Mouse (Mus musculus) liver, postnatal 0 days (tissue): ENCODE data around the gene Dop1b. TPM values are rescaled to one million over a fixed set of nuclear protein-coding genes. Genes with fewer than 3 reads are reported as not detected.

Source experiments
- ATAC-seq: fragments of 200-750 bp; cut with Nextera tagmentation; 2 replicates; pipeline ENCODE4 v1.8.0; 2017; ENCODE audit warnings: mild to moderate bottlenecking, moderate library complexity
- DNase-seq: peaks from one replicate; pipeline ENCODE4 v3.0.0-alpha.2; 2016
- H3K27ac ChIP-seq: fragments of 300-500 bp; sonication (generic); 2 replicates; pipeline ENCODE4 v1.5.1; 2014; ENCODE audit warnings: antibody characterized with exemption, moderate library complexity, mild to moderate bottlenecking, low read depth
- H3K27me3 ChIP-seq: fragments of 300-500 bp; sonication (generic); 2 replicates; pipeline ENCODE4 v1.6.1; 2014; ENCODE audit warnings: low read length, control low read depth, mixed read lengths; ENCODE audit not compliant: insufficient read depth
- H3K36me3 ChIP-seq: fragments of 300-500 bp; sonication (generic); replicated peaks from 2 replicates; pipeline ENCODE4 v1.6.1; 2014; ENCODE audit warnings: mild to moderate bottlenecking, control low read depth, low read length, moderate library complexity, mixed read lengths; ENCODE audit not compliant: insufficient read depth
- H3K4me1 ChIP-seq: fragments of 300-500 bp; sonication (generic); 2 replicates; pipeline ENCODE4 v1.6.1; 2014; ENCODE audit warnings: antibody characterized with exemption, mild to moderate bottlenecking, control low read depth; ENCODE audit not compliant: insufficient read depth
- H3K4me2 ChIP-seq: fragments of 300-500 bp; sonication (generic); 2 replicates; pipeline ENCODE4 v1.6.1; 2014; ENCODE audit warnings: low read depth, mild to moderate bottlenecking, low read length, moderate library complexity, mixed read lengths
- H3K4me3 ChIP-seq: fragments of 300-500 bp; sonication (generic); 2 replicates; pipeline ENCODE4 v1.5.1; 2014; ENCODE audit warnings: low read depth, low read length
- H3K9ac ChIP-seq: fragments of 300-500 bp; sonication (generic); replicated peaks from 2 replicates; pipeline ENCODE4 v1.6.1; 2014; ENCODE audit warnings: mild to moderate bottlenecking, moderate library complexity
- H3K9me3 ChIP-seq: fragments of 300-500 bp; sonication (generic); 2 replicates; pipeline ENCODE4 v1.6.1; 2016; ENCODE audit warnings: mild to moderate bottlenecking, control low read depth, low read length, mixed read lengths
- CTCF ChIP-seq: sonication (generic); IDR thresholded peaks from 2 replicates; pipeline ENCODE4 v1.5.1; 2016; ENCODE audit warnings: antibody characterized with exemption, low read depth
- EP300 ChIP-seq: IDR thresholded peaks from 2 replicates; pipeline ENCODE4 v1.6.1; 2016; ENCODE audit warnings: antibody characterized with exemption, low read depth, mild to moderate bottlenecking
- WGBS: fragments of 180-500 bp; shearing (Covaris S2); extraction: QIAGEN DNeasy Blood & Tissue Kit; methylation state at CpG from one replicate; pipeline ENCODE4 v1.1.7; 2014; ENCODE audit not compliant: insufficient replicate concordance; 5-methylcytosine and 5-hydroxymethylcytosine counted together
- polyA plus RNA-seq: library from polyadenylated mRNA; unstranded; fragments of >200 nt; fragmentation: Nextera tagmentation; extraction: Ambion mirVana; gene quantifications from 2 replicates; pipeline ENCODE4 v1.2.1, GENCODE M21; 2015

Dop1b gene
- polyA plus RNA-seq, 1 experiment from 2014 or later, result 6.4 TPM

- Histone ChIP-seq H3K4me2 (no peak overlapping the region), H3K36me3 (peaks cover 4% of the 10 kb centered on the region; the same call in 1 of the 2 replicates), H3K9ac (no peak overlapping the region), H3K27me3 (no peaks in the 10 kb centered on the region), H3K27ac (no peak overlapping the region), H3K9me3 (no peaks in the 10 kb centered on the region), H3K4me3 (no peak overlapping the region), H3K4me1 (peaks cover 30% of the 10 kb centered on the region)
- WGBS, result 62% methylated on average over 8 of the region's 8 CpGs
- DNase-seq, result no peak
- no peak for TF ChIP-seq EP300
- no peak for ATAC-seq
Observed at GRCm38 (mm10) chr16:93746397-93746796, 34.7 kb downstream of the Dop1b start.

DNA sequence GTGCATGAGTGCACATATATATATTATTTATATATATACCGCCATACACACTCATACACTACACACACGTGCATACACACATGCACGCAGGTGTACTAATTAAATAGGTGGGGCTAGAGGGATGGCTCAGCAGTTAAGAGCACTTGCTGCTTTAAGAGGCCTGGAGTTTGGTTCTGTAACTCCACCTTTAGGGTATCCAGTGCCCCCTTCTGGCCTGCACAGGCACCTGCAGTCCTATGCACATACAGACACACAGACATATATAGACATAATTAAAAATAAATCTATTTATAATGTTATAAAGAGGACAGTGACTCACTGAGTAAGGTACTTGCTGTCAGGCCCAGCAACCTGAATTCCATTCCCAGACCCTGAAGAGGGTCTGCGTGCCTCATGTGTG lies 35.3 kb downstream of the Dop1b start:
- Histone ChIP-seq H3K27ac (no peak overlapping the region), H3K4me1 (peaks cover 30% of the 10 kb centered on the region), H3K4me3 (no peak overlapping the region), H3K9ac (no peak overlapping the region), H3K4me2 (no peak overlapping the region), H3K9me3 (no peaks in the 10 kb centered on the region), H3K36me3 (peaks cover 4% of the 10 kb centered on the region; the same call in 1 of the 2 replicates), H3K27me3 (no peaks in the 10 kb centered on the region)
- ATAC-seq (no peak), DNase-seq (no peak)
- TF ChIP-seq EP300, result no peak
- TF ChIP-seq CTCF, result peak; percentile 62
- 90% methylated on average over 4 of the region's 4 CpGs for WGBS

DNA sequence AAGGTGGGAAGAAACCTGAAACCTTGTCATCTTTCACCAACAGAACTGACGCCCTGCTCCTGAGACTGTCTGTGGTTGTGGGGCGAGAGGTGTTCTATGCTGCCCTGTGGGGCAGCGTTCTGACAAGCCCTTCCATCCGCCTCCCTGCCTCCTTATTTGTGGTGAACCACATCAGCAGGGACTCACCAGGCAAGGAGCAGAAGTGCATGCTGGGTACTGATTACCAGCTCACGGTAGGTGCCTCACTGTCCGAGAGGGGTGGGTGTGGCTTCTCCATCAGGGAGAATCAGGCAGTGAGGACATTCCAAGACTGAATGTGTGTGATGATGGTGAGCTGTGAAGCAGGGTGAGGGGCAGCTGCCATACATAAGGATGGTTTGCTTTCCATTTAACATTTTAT lies 35.7 kb downstream of the Dop1b start:
- peaks cover 4% of the 10 kb centered on the region; the same call in 1 of the 2 replicates for H3K36me3 ChIP-seq
- no peak overlapping the region for H3K4me2 ChIP-seq
- no peak for TF ChIP-seq CTCF
- TF ChIP-seq EP300, result no peak
- no peak overlapping the region for H3K27ac ChIP-seq
- no peaks in the 10 kb centered on the region for H3K27me3 ChIP-seq
- no peaks in the 10 kb centered on the region for H3K9me3 ChIP-seq
- no peak overlapping the region for H3K9ac ChIP-seq
- peaks cover 30% of the 10 kb centered on the region for H3K4me1 ChIP-seq
- 76% methylated on average over 6 of the region's 6 CpGs for WGBS
- ATAC-seq (no peak), DNase-seq (no peak)
- H3K4me3 ChIP-seq, result no peak overlapping the region

DNA sequence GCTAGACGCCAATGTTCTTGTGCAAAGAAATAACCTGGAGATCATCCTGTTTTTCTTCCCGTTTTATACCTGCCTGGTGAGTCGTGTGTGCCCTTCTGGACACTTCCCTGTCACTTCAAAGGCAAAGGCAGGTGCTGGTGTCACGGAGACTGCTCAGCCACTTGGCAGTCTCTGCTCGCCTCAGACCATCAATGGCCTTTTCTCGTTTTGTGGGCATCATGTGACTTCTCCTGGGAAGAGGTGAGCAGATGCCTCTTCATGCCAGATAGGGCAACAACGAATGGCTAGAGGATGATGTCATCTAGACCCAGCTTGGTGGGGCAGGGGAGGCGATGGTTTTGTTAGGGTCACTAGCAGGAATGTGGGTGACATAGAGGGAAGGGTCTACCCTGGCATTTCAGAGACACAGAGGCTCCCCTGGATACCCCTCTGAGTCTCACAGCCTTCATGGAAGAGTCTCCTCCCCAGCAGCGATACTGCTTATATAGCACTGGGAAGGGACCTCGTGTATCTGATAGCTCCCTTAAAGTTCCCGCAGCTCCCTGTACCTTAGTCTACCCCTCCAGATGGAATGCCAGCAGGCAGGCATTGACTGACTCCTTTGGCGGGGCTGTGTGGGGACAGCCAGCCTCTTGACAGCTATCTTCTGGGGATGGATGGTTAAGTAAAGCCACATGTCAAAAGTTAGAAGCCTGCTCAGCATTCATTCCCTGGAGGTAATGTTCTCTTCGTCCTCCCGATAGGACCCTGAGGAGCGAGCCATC lies 37.6 kb downstream of the Dop1b start:
- Histone ChIP-seq H3K9ac (no peak overlapping the region), H3K27me3 (no peaks in the 10 kb centered on the region), H3K4me3 (no peak overlapping the region), H3K4me2 (no peak overlapping the region), H3K27ac (no peak overlapping the region), H3K9me3 (no peaks in the 10 kb centered on the region), H3K36me3 (peaks cover 18% of the 10 kb centered on the region), H3K4me1 (peaks cover 18% of the 10 kb centered on the region)
- DNase-seq, result no peak
- 81% methylated on average over 15 of the region's 15 CpGs for WGBS
- ATAC-seq, result no peak
- TF ChIP-seq EP300 (no peak), CTCF (no peak)

DNA sequence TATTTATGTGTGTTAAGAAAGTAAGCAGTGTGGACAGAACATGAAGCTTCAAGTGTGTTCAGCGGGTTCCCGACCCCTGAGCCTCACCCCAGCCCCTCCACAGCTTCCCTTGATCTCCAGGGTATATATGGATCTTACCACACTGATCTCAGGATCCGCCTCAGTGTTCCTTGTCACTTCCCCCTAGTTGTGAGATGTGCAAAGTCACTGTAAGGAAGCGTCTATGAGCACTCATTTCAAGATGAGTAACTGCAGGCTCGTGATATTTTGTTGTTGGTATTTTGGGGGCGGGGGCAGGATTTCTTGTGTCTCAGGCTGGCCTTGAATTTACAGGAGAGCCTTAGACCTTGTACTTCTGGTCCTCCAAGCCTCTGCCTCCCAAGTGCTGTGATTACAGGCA lies 38.8 kb downstream of the Dop1b start:
- Histone ChIP-seq H3K4me3 (no peak overlapping the region), H3K4me1 (peaks cover 8% of the 10 kb centered on the region), H3K27me3 (no peaks in the 10 kb centered on the region), H3K36me3 (peaks cover 27% of the 10 kb centered on the region), H3K4me2 (no peak overlapping the region), H3K9me3 (no peaks in the 10 kb centered on the region), H3K27ac (no peak overlapping the region; the same call in 1 of the 2 replicates), H3K9ac (no peak overlapping the region)
- TF ChIP-seq EP300, result no peak
- no peak for TF ChIP-seq CTCF
- 48% methylated on average over 6 of the region's 6 CpGs for WGBS
- no peak for DNase-seq
- ATAC-seq, result peak; percentile 32; the same call in 1 of the 2 replicates

DNA sequence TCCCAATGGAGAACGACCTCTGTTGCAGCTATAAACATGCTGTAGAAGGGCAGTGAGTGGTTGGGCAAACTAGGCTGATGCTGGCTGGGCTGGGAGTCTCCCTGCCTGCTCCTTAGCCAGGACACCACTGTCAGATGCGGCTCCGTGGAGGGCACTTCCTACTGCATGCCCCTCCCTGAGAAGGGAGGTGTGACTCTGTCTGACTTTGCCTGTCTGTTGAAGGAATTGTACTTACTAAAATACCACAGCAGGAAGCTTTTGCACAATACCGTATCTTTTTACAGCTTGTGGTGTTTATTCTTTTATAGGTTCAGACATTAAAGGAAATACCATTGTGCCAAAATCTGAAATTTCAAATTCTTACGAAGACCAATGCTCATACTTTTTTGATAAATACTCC lies 40.1 kb downstream of the Dop1b start:
- DNase-seq, result no peak
- WGBS, result 49% methylated on average over 5 of the region's 5 CpGs
- H3K4me2 ChIP-seq, result no peak overlapping the region
- H3K4me1 ChIP-seq, result no peaks in the 10 kb centered on the region
- no peak overlapping the region for H3K9ac ChIP-seq
- H3K9me3 ChIP-seq, result no peaks in the 10 kb centered on the region
- no peak overlapping the region for H3K27ac ChIP-seq
- H3K36me3 ChIP-seq, result peaks cover 32% of the 10 kb centered on the region
- no peaks in the 10 kb centered on the region for H3K27me3 ChIP-seq
- no peak for ATAC-seq
- H3K4me3 ChIP-seq, result no peak overlapping the region
- no peak for TF ChIP-seq EP300
- no peak for TF ChIP-seq CTCF
